Mouse (Mus musculus): ENCODE results near the gene Myl7.
"Not testable (repeated sequence)": the region's sequence is repeated elsewhere in the genome, so short reads cannot be mapped to it uniquely, and the experiment has no call there.

The Myl7 gene

GRCm38 (mm10) chr11:5902390-5902789 is 3.8 kb upstream of the Myl7 start:
- DNase-seq, result no peak

GRCm38 (mm10) chr11:5901950-5902349 is 3.4 kb upstream of the Myl7 start:
- no peak for DNase-seq

GRCm38 (mm10) chr11:5901320-5901719 is 2.7 kb upstream of the Myl7 start:
- no peak for DNase-seq

- no peak for DNase-seq
Measured at GRCm38 (mm10) chr11:5899286-5899685, 704 bp upstream of the Myl7 start.

GRCm38 (mm10) chr11:5897839-5898238 is 743 bp downstream of the Myl7 start:
- no peak for DNase-seq

- no peak for DNase-seq
Measured at GRCm38 (mm10) chr11:5897230-5897629, 1.4 kb downstream of the Myl7 start.

GRCm38 (mm10) chr11:5893807-5894206 is 4.8 kb downstream of the Myl7 start:
- DNase-seq, result no peak

GRCm38 (mm10) chr11:5892810-5893368 is 5.7 kb downstream of the Myl7 start:
- DNase-seq, result no peak

- DNase-seq, result no peak
Measured at GRCm38 (mm10) chr11:5892151-5892591, 6.4 kb downstream of the Myl7 start.

GRCm38 (mm10) chr11:5888563-5888962 is 10.0 kb downstream of the Myl7 start:
- DNase-seq, result not testable (repeated sequence)

GRCm38 (mm10) chr11:5887250-5887649 is 11.3 kb downstream of the Myl7 start:
- DNase-seq, result no peak

- DNase-seq, result peak; percentile 35 to 54
Measured at GRCm38 (mm10) chr11:5886187-5886586, 12.4 kb downstream of the Myl7 start.

GRCm38 (mm10) chr11:5882518-5882917 is 16.1 kb downstream of the Myl7 start:
- DNase-seq, result no peak

GRCm38 (mm10) chr11:5879905-5880304 is 18.7 kb downstream of the Myl7 start:
- peak; percentile 55 to 56 for DNase-seq

GRCm38 (mm10) chr11:5878661-5879060 is 19.9 kb downstream of the Myl7 start:
- no peak for DNase-seq

GRCm38 (mm10) chr11:5877921-5878526 is 20.6 kb downstream of the Myl7 start, which contains the start of gene Pold2:
TSS of gene Pold2 (minus strand) at chr11:5878292.
- peak; percentile 96 to 98 for DNase-seq

GRCm38 (mm10) chr11:5877421-5877820 is 21.2 kb downstream of the Myl7 start:
- no peak for DNase-seq

GRCm38 (mm10) chr11:5873192-5873591 is 25.4 kb downstream of the Myl7 start:
- no peak for DNase-seq

- no peak for DNase-seq
Measured at GRCm38 (mm10) chr11:5872707-5873106, 25.9 kb downstream of the Myl7 start.

- no peak for DNase-seq
Measured at GRCm38 (mm10) chr11:5870069-5870468, 28.5 kb downstream of the Myl7 start.

GRCm38 (mm10) chr11:5869331-5869730 is 29.3 kb downstream of the Myl7 start:
- DNase-seq, result no peak

GRCm38 (mm10) chr11:5868324-5868723 is 30.3 kb downstream of the Myl7 start:
- no peak for DNase-seq

- DNase-seq, result no peak
Measured at GRCm38 (mm10) chr11:5867196-5867595, 31.4 kb downstream of the Myl7 start.

GRCm38 (mm10) chr11:5862394-5863105 is 36.0 kb downstream of the Myl7 start:
- DNase-seq, result no peak

Measured in thymus, postnatal 36 days (tissue).